Mouse (Mus musculus): ENCODE data around the gene Greb1. TPM values are rescaled to one million over a fixed set of nuclear protein-coding genes. Genes with fewer than 3 reads are reported as not detected.

The Greb1 gene
- polyA plus RNA-seq, 1 experiment: 3.2 TPM

- no peak for DNase-seq (ENCODE audit: extremely low spot score in 1 of 2, low spot score in 1 of 2)
Measured at GRCm38 (mm10) chr12:16640075-16640474, 160.6 kb downstream of the Greb1 start.

GRCm38 (mm10) chr12:16639078-16639771, 161.5 kb downstream of the Greb1 start:
- DNase-seq (ENCODE audit: extremely low spot score in 1 of 2, low spot score in 1 of 2): no peak

- DNase-seq (ENCODE audit: extremely low spot score in 1 of 2, low spot score in 1 of 2): no peak
Measured at GRCm38 (mm10) chr12:16635816-16636215, 164.9 kb downstream of the Greb1 start.

- DNase-seq (ENCODE audit: extremely low spot score in 1 of 2, low spot score in 1 of 2): peak in 1 of 2 experiments; percentile 73
Measured at GRCm38 (mm10) chr12:16634075-16634813, 166.4 kb downstream of the Greb1 start.

GRCm38 (mm10) chr12:16633235-16633634, 167.5 kb downstream of the Greb1 start:
- no peak for DNase-seq (ENCODE audit: extremely low spot score in 1 of 2, low spot score in 1 of 2)

- no peak for DNase-seq (ENCODE audit: extremely low spot score in 1 of 2, low spot score in 1 of 2)
Measured at GRCm38 (mm10) chr12:16631423-16631822, 169.3 kb downstream of the Greb1 start.

GRCm38 (mm10) chr12:16630866-16631185, 169.9 kb downstream of the Greb1 start:
- no peak for DNase-seq (ENCODE audit: extremely low spot score in 1 of 2, low spot score in 1 of 2)

GRCm38 (mm10) chr12:16630152-16630865, 170.4 kb downstream of the Greb1 start:
- DNase-seq (ENCODE audit: extremely low spot score in 1 of 2, low spot score in 1 of 2): no peak

Other genes starting within 250 kb of the Greb1 start
- gene Lpin1, start 189.9 kb downstream of the Greb1 start, polyA plus RNA-seq (2012; rRNA removed): 20.5 and 21.2 TPM in 2 replicates
- gene Ntsr2, start 147.5 kb downstream of the Greb1 start, polyA plus RNA-seq (2012; rRNA removed): 273 and 311 TPM in 2 replicates
- 37.9 and 38.1 TPM in 2 replicates for gene E2f6, start 10.1 kb upstream of the Greb1 start, polyA plus RNA-seq (2012; rRNA removed)
- 39.7 and 42.3 TPM in 2 replicates for gene Rock2, start 94.0 kb upstream of the Greb1 start, polyA plus RNA-seq (2012; rRNA removed)
- 1.4 and 1.7 TPM in 2 replicates for gene Pqlc3, start 199.5 kb upstream of the Greb1 start, polyA plus RNA-seq (2012; rRNA removed)
- 0.76 and 0.88 TPM in 2 replicates for gene 2410004P03Rik, start 210.8 kb upstream of the Greb1 start, polyA plus RNA-seq (2012; rRNA removed)